Mouse (Mus musculus) cerebellum, postnatal 4 days (tissue): ENCODE measurements around the gene Pfkfb3.

ENCODE experiments used
- DNase-seq, 2 experiments: peaks; one replicate each; pipeline ENCODE4 v3.0.0; 2022; ENCODE audit warnings: low spot score in 2 of 2, mixed read lengths in 1 of 2

The Pfkfb3 gene

GRCm38 (mm10) chr2:11501301-11502254 lies 52.3 kb downstream of the Pfkfb3 start:
- peak; percentile 86 to 94 for DNase-seq

- no peak for DNase-seq
These were observed 53.2 kb downstream of the Pfkfb3 start for GRCm38 (mm10) chr2:11500666-11501065.

GRCm38 (mm10) chr2:11496601-11497031 lies 57.3 kb downstream of the Pfkfb3 start:
- no peak for DNase-seq

GRCm38 (mm10) chr2:11494841-11495255 lies 59.0 kb downstream of the Pfkfb3 start:
- DNase-seq, result peak in 1 of 2 experiments; percentile 65

- DNase-seq, result no peak
These were observed 61.0 kb downstream of the Pfkfb3 start for GRCm38 (mm10) chr2:11492855-11493254.

GRCm38 (mm10) chr2:11491471-11491870 lies 62.4 kb downstream of the Pfkfb3 start:
- DNase-seq, result no peak

- no peak for DNase-seq
These were observed 63.3 kb downstream of the Pfkfb3 start for GRCm38 (mm10) chr2:11490554-11490953.

- no peak for DNase-seq
These were observed 70.7 kb downstream of the Pfkfb3 start for GRCm38 (mm10) chr2:11483226-11483625.

- DNase-seq, result no peak
These were observed 71.5 kb downstream of the Pfkfb3 start for GRCm38 (mm10) chr2:11482364-11482763.

- DNase-seq, result no peak
These were observed 74.9 kb downstream of the Pfkfb3 start for GRCm38 (mm10) chr2:11478960-11479359.

- DNase-seq, result no peak
These were observed 78.6 kb downstream of the Pfkfb3 start for GRCm38 (mm10) chr2:11475316-11475715.

GRCm38 (mm10) chr2:11464661-11465099 lies 89.2 kb downstream of the Pfkfb3 start:
- peak in 1 of 2 experiments; percentile 42 for DNase-seq

GRCm38 (mm10) chr2:11460976-11461375 lies 92.9 kb downstream of the Pfkfb3 start:
- no peak for DNase-seq

- no peak for DNase-seq
These were observed 95.4 kb downstream of the Pfkfb3 start for GRCm38 (mm10) chr2:11458494-11458893.

GRCm38 (mm10) chr2:11457904-11458303 lies 96.0 kb downstream of the Pfkfb3 start:
- DNase-seq, result no peak

- DNase-seq, result no peak
These were observed 105.2 kb downstream of the Pfkfb3 start for GRCm38 (mm10) chr2:11448711-11449110.

- no peak for DNase-seq
These were observed 106.0 kb downstream of the Pfkfb3 start for GRCm38 (mm10) chr2:11447865-11448264.

GRCm38 (mm10) chr2:11445722-11446121 lies 108.2 kb downstream of the Pfkfb3 start:
- DNase-seq, result no peak

- no peak for DNase-seq
These were observed 112.0 kb downstream of the Pfkfb3 start for GRCm38 (mm10) chr2:11441864-11442263.

GRCm38 (mm10) chr2:11438231-11438954 lies 115.5 kb downstream of the Pfkfb3 start:
- DNase-seq, result no peak

GRCm38 (mm10) chr2:11436353-11436752 lies 117.5 kb downstream of the Pfkfb3 start:
- DNase-seq, result no peak

GRCm38 (mm10) chr2:11433353-11433752 lies 120.5 kb downstream of the Pfkfb3 start:
- DNase-seq, result no peak
